Mouse (Mus musculus) limb, embryonic 12.5 days (tissue): ENCODE data around the gene Hsd17b14. TPM values are rescaled to one million over a fixed set of nuclear protein-coding genes. Genes with fewer than 3 reads are reported as not detected.

ENCODE experiments used
- ATAC-seq: fragments of 200-750 bp; cut with Nextera tagmentation; 2 replicates; pipeline ENCODE4 v1.8.0; 2017; ENCODE audit warnings: low read depth, moderate TSS enrichment; ENCODE audit not compliant: insufficient number of reproducible peaks, insufficient read depth, low FRiP score, low TSS enrichment
- H3K27ac ChIP-seq: fragments of 300-500 bp; sonication (generic); 2 replicates; pipeline ENCODE4 v1.5.1; 2016; ENCODE audit warnings: mild to moderate bottlenecking, moderate library complexity
- H3K27me3 ChIP-seq: fragments of 300-500 bp; sonication (generic); 2 replicates; pipeline ENCODE4 v1.6.1; 2016; ENCODE audit warnings: mild to moderate bottlenecking, moderate library complexity
- H3K36me3 ChIP-seq: fragments of 300-500 bp; sonication (generic); 2 replicates; pipeline ENCODE4 v1.6.1; 2016; ENCODE audit warnings: mild to moderate bottlenecking, moderate library complexity
- H3K4me1 ChIP-seq: fragments of 300-500 bp; sonication (generic); replicated peaks from 2 replicates; pipeline ENCODE4 v1.6.1; 2016
- H3K4me2 ChIP-seq: fragments of 300-500 bp; sonication (generic); 2 replicates; pipeline ENCODE4 v1.6.1; 2016; ENCODE audit warnings: mild to moderate bottlenecking, moderate library complexity
- H3K4me3 ChIP-seq: fragments of 300-500 bp; sonication (generic); replicated peaks from 2 replicates; pipeline ENCODE4 v1.5.1; 2016; ENCODE audit warnings: mild to moderate bottlenecking
- H3K9ac ChIP-seq: fragments of 300-500 bp; sonication (generic); replicated peaks from 2 replicates; pipeline ENCODE4 v1.6.1; 2016; ENCODE audit warnings: mild to moderate bottlenecking, moderate library complexity
- H3K9me3 ChIP-seq: fragments of 300-500 bp; sonication (generic); 2 replicates; pipeline ENCODE4 v1.6.1; 2016; ENCODE audit warnings: mild to moderate bottlenecking, moderate library complexity
- WGBS: fragments of 180-500 bp; shearing (Covaris S2); methylation state at CpG from one replicate; pipeline ENCODE4 v1.1.7; 2016; 5-methylcytosine and 5-hydroxymethylcytosine counted together
- polyA plus RNA-seq: library from polyadenylated mRNA; unstranded; fragments of >200 nt; fragmentation: Nextera tagmentation; extraction: Ambion mirVana; gene quantifications from 2 replicates; pipeline ENCODE4 v1.2.1, GENCODE M21; 2016

Gene Hsd17b14
- polyA plus RNA-seq, 1 experiment from 2014 or later = 0.55 TPM

- peak overlapping the region; percentile 35 for H3K9ac ChIP-seq
- H3K4me2 ChIP-seq = peak overlapping the region; percentile 63
- no peaks in the 10 kb centered on the region for H3K36me3 ChIP-seq
- ATAC-seq = peak; percentile 97
- no peaks in the 10 kb centered on the region for H3K9me3 ChIP-seq
- WGBS = 2% methylated on average over 24 of the region's 24 CpGs
- peak overlapping the region; percentile 42 for H3K4me3 ChIP-seq
- H3K4me1 ChIP-seq = peaks cover 25% of the 10 kb centered on the region
- peak overlapping the region; percentile 88 for H3K27ac ChIP-seq
- no peaks in the 10 kb centered on the region for H3K27me3 ChIP-seq
Observed at GRCm38 (mm10) chr7:45567780-45568516, 13.3 kb downstream of the Hsd17b14 start.

- Histone ChIP-seq H3K9ac (no peak overlapping the region), H3K4me3 (peak overlapping the region; percentile 42)
- ATAC-seq = no peak; the same call in 1 of the 2 replicates
Observed at GRCm38 (mm10) chr7:45568601-45569473, 14.1 kb downstream of the Hsd17b14 start.

GRCm38 (mm10) chr7:45570103-45570741 is 15.5 kb downstream of the Hsd17b14 start, which contains the start of gene Bcat2:
Gene Bcat2, plus strand, starts transcription at chr7:45570153.
- peak within 1 kb of the TSS; percentile 86 for H3K9ac ChIP-seq
- peak within 1 kb of the TSS; percentile 71 for H3K4me2 ChIP-seq
- no peaks in the 10 kb centered on the region for H3K27me3 ChIP-seq
- no peaks in the 10 kb centered on the region for H3K9me3 ChIP-seq
- peaks cover 25% of the 10 kb centered on the region for H3K4me1 ChIP-seq
- ATAC-seq = peak; percentile 62
- no peaks in the 10 kb centered on the region; the same call in 1 of the 2 replicates for H3K36me3 ChIP-seq
- under 1% methylated on average over 42 of the region's 42 CpGs for WGBS
- peak within 1 kb of the TSS; percentile 66 for H3K4me3 ChIP-seq
- peak within 1 kb of the TSS; percentile 91 for H3K27ac ChIP-seq

More at GRCm38 (mm10) chr7:45568601-45569473, 14.1 kb downstream of the Hsd17b14 start:
- 82% methylated on average over 10 of the region's 10 CpGs for WGBS
- H3K4me2 ChIP-seq = peak overlapping the region; percentile 63
- H3K27me3 ChIP-seq = no peaks in the 10 kb centered on the region
- no peaks in the 10 kb centered on the region for H3K9me3 ChIP-seq
- peak overlapping the region; percentile 88 for H3K27ac ChIP-seq
- H3K4me1 ChIP-seq = peaks cover 25% of the 10 kb centered on the region
- H3K36me3 ChIP-seq = no peaks in the 10 kb centered on the region

GRCm38 (mm10) chr7:45571966-45572365 is 17.3 kb downstream of the Hsd17b14 start:
- H3K4me2 ChIP-seq = 0 out of 2 replicates have a peak overlapping the region, but pooled peaks have one; percentile 71
- H3K27ac ChIP-seq = no peak overlapping the region
- ATAC-seq = no peak
- peaks cover 25% of the 10 kb centered on the region for H3K4me1 ChIP-seq
- H3K27me3 ChIP-seq = no peaks in the 10 kb centered on the region
- WGBS = 64% methylated on average over 1 of the region's 1 CpGs
- no peak overlapping the region for H3K9ac ChIP-seq
- H3K36me3 ChIP-seq = peaks cover 16% of the 10 kb centered on the region
- H3K9me3 ChIP-seq = no peaks in the 10 kb centered on the region
- H3K4me3 ChIP-seq = no peak overlapping the region

- Histone ChIP-seq H3K36me3 (peaks cover 34% of the 10 kb centered on the region), H3K4me3 (no peak overlapping the region), H3K9me3 (no peaks in the 10 kb centered on the region), H3K4me1 (peaks cover 16% of the 10 kb centered on the region), H3K27ac (no peak overlapping the region), H3K4me2 (no peak overlapping the region), H3K27me3 (no peaks in the 10 kb centered on the region), H3K9ac (no peak overlapping the region)
- WGBS = 78% methylated on average over 8 of the region's 8 CpGs
- ATAC-seq = no peak
Observed at GRCm38 (mm10) chr7:45573954-45574353, 19.3 kb downstream of the Hsd17b14 start.

- ATAC-seq = no peak
- Histone ChIP-seq H3K27me3 (no peaks in the 10 kb centered on the region), H3K36me3 (peaks cover 36% of the 10 kb centered on the region), H3K27ac (no peak overlapping the region), H3K4me3 (no peak overlapping the region), H3K9ac (no peak overlapping the region), H3K4me1 (peaks cover 16% of the 10 kb centered on the region), H3K4me2 (no peak overlapping the region), H3K9me3 (no peaks in the 10 kb centered on the region)
- WGBS = 85% methylated on average over 15 of the region's 15 CpGs
Observed at GRCm38 (mm10) chr7:45574472-45575379, 20.0 kb downstream of the Hsd17b14 start.

- Histone ChIP-seq H3K27me3 (no peaks in the 10 kb centered on the region), H3K9ac (no peak overlapping the region), H3K4me2 (no peak overlapping the region), H3K4me1 (0 out of 2 replicates have a peak, but pooled peaks cover 3% of the 10 kb centered on the region), H3K9me3 (no peaks in the 10 kb centered on the region), H3K27ac (no peak overlapping the region), H3K36me3 (peaks cover 43% of the 10 kb centered on the region), H3K4me3 (no peak overlapping the region)
- ATAC-seq = no peak
- WGBS = 92% methylated on average over 6 of the region's 6 CpGs
Observed at GRCm38 (mm10) chr7:45585923-45586322, 31.2 kb downstream of the Hsd17b14 start.

GRCm38 (mm10) chr7:45587631-45588592 is 33.2 kb downstream of the Hsd17b14 start:
- Histone ChIP-seq H3K4me2 (no peak overlapping the region), H3K27me3 (no peaks in the 10 kb centered on the region), H3K36me3 (peaks cover 36% of the 10 kb centered on the region), H3K9ac (no peak overlapping the region), H3K9me3 (no peaks in the 10 kb centered on the region), H3K27ac (no peak overlapping the region), H3K4me3 (no peak overlapping the region), H3K4me1 (0 out of 2 replicates have a peak, but pooled peaks cover 3% of the 10 kb centered on the region)
- WGBS = 92% methylated on average over 23 of the region's 23 CpGs
- no peak for ATAC-seq

GRCm38 (mm10) chr7:45589173-45589572 is 34.5 kb downstream of the Hsd17b14 start:
- Histone ChIP-seq H3K36me3 (peaks cover 25% of the 10 kb centered on the region), H3K4me2 (peak overlapping the region; percentile 51), H3K9ac (no peak overlapping the region; the same call in 1 of the 2 replicates), H3K9me3 (no peaks in the 10 kb centered on the region), H3K27ac (no peak overlapping the region), H3K4me1 (0 out of 2 replicates have a peak, but pooled peaks cover 3% of the 10 kb centered on the region), H3K4me3 (peak overlapping the region; percentile 31), H3K27me3 (no peaks in the 10 kb centered on the region)
- WGBS = 8% methylated on average over 19 of the region's 19 CpGs
- peak; percentile 94 for ATAC-seq
